Mouse (Mus musculus) embryonic facial prominence, embryonic 12.5 days (tissue): ENCODE results near the gene Lax1. TPM values are rescaled to one million over a fixed set of nuclear protein-coding genes. Genes with fewer than 3 reads are reported as not detected.
"Not testable (repeated sequence)": the region's sequence is repeated elsewhere in the genome, so short reads cannot be mapped to it uniquely, and the experiment has no call there.

Source experiments
- ATAC-seq: fragments of 200-750 bp; cut with Nextera tagmentation; 2 replicates; pipeline ENCODE4 v1.8.0; 2017; ENCODE audit not compliant: insufficient number of reproducible peaks, insufficient read depth, low FRiP score, low TSS enrichment
- H3K27ac ChIP-seq: fragments of 300-500 bp; sonication (generic); 2 replicates; pipeline ENCODE4 v1.5.1; 2016; ENCODE audit warnings: mild to moderate bottlenecking
- H3K27me3 ChIP-seq: fragments of 300-500 bp; sonication (generic); 2 replicates; pipeline ENCODE4 v1.6.1; 2016; ENCODE audit warnings: mild to moderate bottlenecking, moderate library complexity
- H3K36me3 ChIP-seq: fragments of 300-500 bp; sonication (generic); 2 replicates; pipeline ENCODE4 v1.6.1; 2016; ENCODE audit warnings: mild to moderate bottlenecking
- H3K4me1 ChIP-seq: fragments of 300-500 bp; sonication (generic); 2 replicates; pipeline ENCODE4 v1.6.1; 2016
- H3K4me2 ChIP-seq: fragments of 300-500 bp; sonication (generic); replicated peaks from 2 replicates; pipeline ENCODE4 v1.6.1; 2016; ENCODE audit warnings: mild to moderate bottlenecking, moderate library complexity
- H3K4me3 ChIP-seq: fragments of 300-500 bp; sonication (generic); 2 replicates; pipeline ENCODE4 v1.5.1; 2016; ENCODE audit warnings: mild to moderate bottlenecking
- H3K9ac ChIP-seq: fragments of 300-500 bp; sonication (generic); 2 replicates; pipeline ENCODE4 v1.6.1; 2016; ENCODE audit warnings: mild to moderate bottlenecking, moderate library complexity
- H3K9me3 ChIP-seq: fragments of 300-500 bp; sonication (generic); 2 replicates; pipeline ENCODE4 v1.6.1; 2016; ENCODE audit warnings: mild to moderate bottlenecking, moderate library complexity
- WGBS: fragments of 180-500 bp; shearing (Covaris S2); methylation state at CpG from one replicate; pipeline ENCODE4 v1.1.7; 2016; 5-methylcytosine and 5-hydroxymethylcytosine counted together
- polyA plus RNA-seq: library from polyadenylated mRNA; unstranded; fragments of >200 nt; fragmentation: Nextera tagmentation; extraction: Ambion mirVana; gene quantifications from 2 replicates; pipeline ENCODE4 v1.2.1, GENCODE M21; 2016

The Lax1 gene
- polyA plus RNA-seq, 1 experiment from 2014 or later = 1.3 TPM

DNA sequence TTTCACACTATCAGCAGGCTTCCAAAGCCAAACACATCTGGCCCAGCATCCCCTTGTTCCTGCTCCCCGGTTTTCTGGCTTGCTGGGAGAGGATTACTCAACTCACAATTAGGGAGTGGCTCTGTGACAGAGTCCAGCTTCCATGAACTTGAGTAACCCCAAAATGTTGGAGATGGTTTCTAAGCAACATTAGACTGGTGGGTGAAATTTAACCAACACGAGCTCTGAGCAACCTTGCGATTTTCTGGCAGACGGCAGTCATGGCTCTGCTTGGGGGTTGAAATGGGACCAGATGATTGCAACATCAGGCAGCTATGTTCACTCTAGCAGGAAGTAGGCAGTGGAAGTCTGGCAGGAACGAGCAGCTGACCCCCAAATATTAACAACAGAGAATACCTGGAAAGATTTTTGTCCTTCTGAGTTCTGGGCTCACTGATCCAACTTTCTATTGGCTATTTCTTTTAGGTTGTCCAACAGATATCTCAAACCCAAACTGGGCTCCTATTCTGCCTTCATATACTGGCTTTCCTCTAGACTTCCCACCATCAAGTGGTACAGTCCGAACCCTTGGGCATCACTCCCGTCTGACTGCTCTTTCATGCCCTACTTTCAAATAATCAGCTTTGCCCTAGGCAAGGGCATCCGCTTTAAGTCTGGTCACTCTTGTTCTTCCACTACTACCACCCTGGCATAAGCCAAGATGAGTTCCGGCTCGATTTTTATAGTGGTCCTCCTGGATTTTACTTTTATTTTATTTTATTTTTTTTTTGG is 4.0 kb downstream of the Lax1 start:
- H3K36me3 ChIP-seq = no peaks in the 10 kb centered on the region
- H3K4me1 ChIP-seq = peaks cover 8% of the 10 kb centered on the region
- WGBS = 69% methylated on average over 10 of the region's 10 CpGs
- no peaks in the 10 kb centered on the region for H3K27me3 ChIP-seq
- H3K27ac ChIP-seq = no peak overlapping the region
- H3K4me2 ChIP-seq = no peak overlapping the region
- no peak overlapping the region for H3K9ac ChIP-seq
- H3K9me3 ChIP-seq = no peaks in the 10 kb centered on the region
- H3K4me3 ChIP-seq = no peak overlapping the region
- ATAC-seq = no peak

DNA sequence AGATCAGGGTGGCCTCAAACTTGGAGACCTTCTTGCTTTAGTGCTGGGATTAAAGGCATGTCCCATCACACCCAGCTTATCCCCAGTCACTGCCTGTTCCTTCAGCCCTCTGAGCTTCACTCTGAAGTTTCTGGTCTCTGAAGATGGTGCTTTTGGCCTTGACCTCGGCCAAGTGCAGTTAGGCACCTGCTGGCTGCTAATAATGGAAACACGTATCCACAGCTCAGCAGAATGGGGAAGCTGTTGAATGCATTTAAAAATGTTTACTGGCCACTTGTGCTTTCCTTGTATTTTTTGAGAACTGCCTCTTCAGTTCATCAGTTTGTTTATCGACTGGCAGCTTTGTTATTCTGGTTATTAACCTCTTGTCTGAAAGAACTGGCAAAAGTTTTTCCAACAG is 18.1 kb downstream of the Lax1 start:
- no peaks in the 10 kb centered on the region for H3K9me3 ChIP-seq
- 78% methylated on average over 3 of the region's 3 CpGs for WGBS
- H3K4me2 ChIP-seq = no peak overlapping the region
- no peak overlapping the region for H3K27ac ChIP-seq
- H3K36me3 ChIP-seq = no peaks in the 10 kb centered on the region
- ATAC-seq = no peak
- H3K9ac ChIP-seq = no peak overlapping the region
- H3K4me3 ChIP-seq = no peak overlapping the region
- no peaks in the 10 kb centered on the region for H3K4me1 ChIP-seq
- no peaks in the 10 kb centered on the region for H3K27me3 ChIP-seq

DNA sequence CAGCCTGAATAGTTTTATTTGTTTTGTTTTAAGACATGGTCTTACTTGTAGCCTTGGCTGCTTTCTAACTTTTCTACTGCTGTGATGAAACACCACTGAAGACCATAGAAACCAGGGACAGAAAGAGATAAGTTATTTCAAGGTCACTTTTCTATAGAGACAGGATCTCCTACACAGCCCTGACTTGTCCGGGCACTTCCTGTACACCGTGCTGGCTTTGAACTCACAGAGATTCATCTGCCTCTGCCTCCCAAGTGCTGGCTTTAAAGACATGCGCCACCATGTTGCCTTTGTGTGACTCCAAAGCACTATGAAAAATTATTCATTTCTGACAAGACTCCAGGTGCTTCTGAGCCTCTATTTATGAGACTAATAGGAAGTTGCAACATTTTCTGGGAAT is 18.6 kb downstream of the Lax1 start:
- 88% methylated on average over 3 of the region's 3 CpGs for WGBS
- no peak overlapping the region for H3K4me2 ChIP-seq
- no peak overlapping the region for H3K4me3 ChIP-seq
- H3K9ac ChIP-seq = no peak overlapping the region
- no peak overlapping the region for H3K27ac ChIP-seq
- H3K27me3 ChIP-seq = no peaks in the 10 kb centered on the region
- no peaks in the 10 kb centered on the region for H3K4me1 ChIP-seq
- H3K9me3 ChIP-seq = no peaks in the 10 kb centered on the region
- no peaks in the 10 kb centered on the region for H3K36me3 ChIP-seq
- ATAC-seq = no peak

DNA sequence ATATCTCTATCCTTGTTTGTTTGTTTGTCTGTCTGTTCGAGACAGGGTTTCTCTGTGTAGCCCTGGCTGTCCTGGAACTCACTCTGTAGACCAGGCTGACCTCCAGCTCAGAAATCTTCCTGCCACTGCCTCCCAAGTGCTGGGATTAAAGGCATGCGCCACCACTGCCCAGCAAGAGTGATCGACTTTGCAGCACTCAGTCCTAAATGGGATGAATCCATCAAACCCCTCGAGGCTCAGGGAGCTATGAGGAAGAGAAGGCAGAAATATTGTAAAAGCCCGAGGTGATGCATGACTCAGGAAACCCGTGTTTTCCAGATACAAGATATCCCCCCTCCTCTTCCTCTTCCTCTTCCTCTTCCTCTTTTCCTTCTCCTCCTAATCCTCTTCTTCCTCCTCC is 19.1 kb downstream of the Lax1 start:
- Histone ChIP-seq H3K36me3 (no peaks in the 10 kb centered on the region), H3K9ac (no peak overlapping the region), H3K27ac (no peak overlapping the region), H3K27me3 (no peaks in the 10 kb centered on the region), H3K4me2 (no peak overlapping the region), H3K9me3 (no peaks in the 10 kb centered on the region), H3K4me1 (no peaks in the 10 kb centered on the region), H3K4me3 (no peak overlapping the region)
- no peak for ATAC-seq
- WGBS = 79% methylated on average over 6 of the region's 6 CpGs

DNA sequence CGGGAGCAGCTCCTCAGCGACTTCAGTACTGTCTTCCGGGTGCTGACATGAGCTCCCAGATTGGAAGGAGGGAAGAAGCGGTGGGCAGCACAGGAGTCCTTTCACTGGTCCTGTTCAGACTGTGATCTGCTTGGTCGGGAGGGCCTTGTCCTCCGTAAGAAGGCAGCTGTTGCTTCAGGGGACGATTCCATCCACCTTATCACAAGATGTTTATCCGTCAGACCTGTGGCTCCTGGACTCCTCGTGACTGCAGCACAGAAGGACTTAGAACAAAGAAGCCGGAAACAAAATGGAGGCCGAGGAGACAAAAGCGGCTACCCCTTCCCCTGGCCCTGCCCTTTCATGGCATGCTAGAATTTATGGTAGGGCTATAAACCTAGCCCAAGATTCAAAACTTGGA is 19.7 kb downstream of the Lax1 start:
- H3K27ac ChIP-seq = no peak overlapping the region
- H3K9me3 ChIP-seq = no peaks in the 10 kb centered on the region
- no peak for ATAC-seq
- H3K4me1 ChIP-seq = no peaks in the 10 kb centered on the region
- H3K9ac ChIP-seq = no peak overlapping the region
- no peak overlapping the region for H3K4me3 ChIP-seq
- WGBS = 84% methylated on average over 12 of the region's 12 CpGs
- H3K4me2 ChIP-seq = no peak overlapping the region
- no peaks in the 10 kb centered on the region for H3K27me3 ChIP-seq
- no peaks in the 10 kb centered on the region for H3K36me3 ChIP-seq

DNA sequence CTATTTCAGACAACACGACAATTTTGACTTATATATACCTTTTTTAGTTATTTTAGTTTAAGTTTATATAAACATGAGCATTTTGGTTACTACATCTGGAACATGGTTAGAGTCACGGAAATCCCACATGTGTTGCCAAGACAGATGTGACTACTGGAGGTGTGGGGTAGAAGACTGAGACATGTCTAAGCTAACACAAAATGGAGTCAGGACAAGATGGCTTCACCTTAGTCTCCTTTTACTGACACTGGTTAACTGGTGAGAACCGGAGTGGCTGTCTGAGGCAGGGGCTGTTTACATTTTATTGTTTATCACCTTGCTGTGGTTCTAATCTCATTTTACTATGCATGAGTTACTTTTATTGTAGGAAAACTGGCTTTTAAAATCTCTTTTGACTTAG is 21.3 kb downstream of the Lax1 start:
- no peak overlapping the region for H3K4me3 ChIP-seq
- no peaks in the 10 kb centered on the region for H3K4me1 ChIP-seq
- H3K4me2 ChIP-seq = no peak overlapping the region
- no peaks in the 10 kb centered on the region for H3K36me3 ChIP-seq
- 82% methylated on average over 3 of the region's 3 CpGs for WGBS
- H3K9ac ChIP-seq = no peak overlapping the region
- no peaks in the 10 kb centered on the region for H3K9me3 ChIP-seq
- H3K27me3 ChIP-seq = no peaks in the 10 kb centered on the region
- no peak overlapping the region for H3K27ac ChIP-seq
- no peak for ATAC-seq

DNA sequence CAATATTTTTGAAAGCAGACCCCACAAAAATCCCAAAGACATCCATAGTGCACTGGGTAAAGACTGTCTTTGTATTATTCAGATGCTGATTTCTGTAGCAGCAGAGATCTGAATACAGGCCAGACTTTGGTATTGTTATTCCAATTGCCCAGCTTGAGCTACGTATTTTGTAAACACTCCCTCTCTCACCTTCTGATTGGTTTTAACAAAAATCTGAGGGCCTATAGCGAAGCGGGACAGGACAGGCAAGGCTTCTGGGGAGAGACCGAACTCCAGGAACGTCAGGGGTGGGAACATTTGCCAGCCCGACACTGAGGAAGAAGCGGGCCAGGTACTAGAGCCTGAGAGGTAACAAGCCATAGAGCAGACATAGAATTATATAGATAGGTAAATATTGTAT is 22.2 kb downstream of the Lax1 start:
- Histone ChIP-seq H3K4me1 (no peaks in the 10 kb centered on the region), H3K27ac (no peak overlapping the region), H3K9me3 (no peaks in the 10 kb centered on the region), H3K27me3 (no peaks in the 10 kb centered on the region), H3K36me3 (no peaks in the 10 kb centered on the region), H3K4me3 (no peak overlapping the region), H3K9ac (no peak overlapping the region), H3K4me2 (no peak overlapping the region)
- 37% methylated on average over 7 of the region's 7 CpGs for WGBS
- ATAC-seq = no peak

DNA sequence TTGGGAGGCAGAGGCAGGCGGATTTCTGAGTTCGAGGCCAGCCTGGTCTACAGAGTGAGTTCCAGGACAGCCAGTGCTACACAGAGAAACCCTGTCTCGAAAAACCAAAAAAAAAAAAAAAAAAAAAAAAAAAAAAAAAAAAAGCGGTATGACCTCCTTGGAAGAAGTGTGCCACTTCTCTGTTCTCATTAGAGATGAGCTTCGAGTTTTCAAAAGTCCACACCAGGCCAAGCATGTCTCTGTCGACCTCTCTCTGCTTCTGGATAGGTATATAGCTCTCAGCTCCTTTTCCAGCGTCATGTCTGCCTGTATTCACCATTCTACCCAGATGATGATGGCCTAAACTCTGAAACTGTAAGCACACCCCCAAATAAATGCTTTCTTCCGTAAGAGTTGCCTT is 24.2 kb downstream of the Lax1 start:
- not testable (repeated sequence) for H3K27me3 ChIP-seq, H3K4me2 ChIP-seq, ATAC-seq, H3K4me3 ChIP-seq, H3K36me3 ChIP-seq, H3K9ac ChIP-seq, H3K9me3 ChIP-seq, H3K4me1 ChIP-seq, H3K27ac ChIP-seq
- 81% methylated on average over 8 of the region's 8 CpGs for WGBS

DNA sequence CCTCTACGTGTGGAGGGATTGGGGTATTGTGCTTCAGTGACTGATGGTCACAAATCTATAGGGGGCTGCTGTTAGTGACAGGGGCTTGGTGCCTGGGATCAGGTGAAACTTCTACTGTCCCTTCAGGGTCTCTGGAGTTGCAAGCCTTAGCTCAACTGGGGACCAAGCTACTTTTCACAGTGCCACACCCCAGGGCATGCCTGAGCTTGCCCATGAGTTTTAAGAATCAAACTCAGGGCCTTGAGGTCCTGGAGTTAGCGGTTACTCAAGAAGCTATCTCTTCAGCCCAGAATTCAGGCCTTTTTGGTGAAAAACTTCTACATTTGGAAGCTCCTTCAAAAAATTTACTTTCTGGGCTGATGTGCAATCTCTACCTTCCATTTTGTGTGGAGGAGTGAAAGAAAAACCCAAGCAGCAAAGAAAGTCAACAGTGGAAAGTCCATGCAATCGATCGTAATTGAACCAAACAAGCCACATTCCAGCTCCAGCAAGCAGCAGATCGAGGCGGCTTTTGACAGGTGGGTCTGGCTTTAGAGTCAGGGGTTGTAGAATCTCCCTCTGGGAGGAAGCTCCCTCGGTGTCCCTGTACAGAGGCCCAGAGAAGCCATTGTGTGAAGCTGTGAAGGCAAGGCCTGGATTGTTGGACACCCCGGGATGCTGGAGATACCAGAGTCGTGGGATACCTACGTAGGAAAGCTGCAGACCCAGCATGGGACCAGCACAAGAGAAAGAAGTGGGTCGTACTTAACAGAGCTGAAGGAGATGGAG is 25.5 kb downstream of the Lax1 start:
- WGBS = 65% methylated on average over 11 of the region's 11 CpGs

DNA sequence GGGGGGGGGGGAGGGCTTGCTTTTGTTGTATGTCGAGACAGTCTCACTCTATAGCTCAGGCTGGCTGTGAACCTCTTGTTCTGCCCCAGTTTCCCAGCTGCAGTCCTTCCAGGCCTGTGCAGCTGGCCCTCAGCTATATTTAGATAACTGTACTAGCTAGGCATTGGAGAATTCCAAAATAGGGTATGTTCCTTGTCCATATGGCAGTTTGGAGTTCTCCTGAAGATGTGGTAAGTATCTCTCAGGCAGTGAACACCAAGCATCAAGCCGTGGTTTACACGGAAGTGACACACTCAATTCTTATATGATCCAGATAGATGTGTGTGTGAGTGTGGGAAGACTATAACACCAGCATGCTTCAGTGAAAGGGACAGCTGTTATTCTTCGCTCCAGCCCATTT is 26.5 kb downstream of the Lax1 start:
- no peaks in the 10 kb centered on the region for H3K9me3 ChIP-seq
- H3K36me3 ChIP-seq = peaks cover 5% of the 10 kb centered on the region; the same call in 1 of the 2 replicates
- no peak overlapping the region for H3K4me2 ChIP-seq
- no peak for ATAC-seq
- no peak overlapping the region for H3K27ac ChIP-seq
- no peak overlapping the region for H3K4me3 ChIP-seq
- WGBS = 78% methylated on average over 4 of the region's 4 CpGs
- H3K9ac ChIP-seq = no peak overlapping the region
- no peaks in the 10 kb centered on the region for H3K27me3 ChIP-seq
- H3K4me1 ChIP-seq = peaks cover 15% of the 10 kb centered on the region

More for the DNA sequence above, 25.5 kb downstream of the Lax1 start:
- no peak for ATAC-seq
- Histone ChIP-seq H3K4me3 (no peak overlapping the region), H3K27ac (no peak overlapping the region), H3K4me1 (peaks cover 7% of the 10 kb centered on the region), H3K27me3 (no peaks in the 10 kb centered on the region), H3K9me3 (no peaks in the 10 kb centered on the region), H3K9ac (no peak overlapping the region), H3K36me3 (no peaks in the 10 kb centered on the region), H3K4me2 (no peak overlapping the region)

DNA sequence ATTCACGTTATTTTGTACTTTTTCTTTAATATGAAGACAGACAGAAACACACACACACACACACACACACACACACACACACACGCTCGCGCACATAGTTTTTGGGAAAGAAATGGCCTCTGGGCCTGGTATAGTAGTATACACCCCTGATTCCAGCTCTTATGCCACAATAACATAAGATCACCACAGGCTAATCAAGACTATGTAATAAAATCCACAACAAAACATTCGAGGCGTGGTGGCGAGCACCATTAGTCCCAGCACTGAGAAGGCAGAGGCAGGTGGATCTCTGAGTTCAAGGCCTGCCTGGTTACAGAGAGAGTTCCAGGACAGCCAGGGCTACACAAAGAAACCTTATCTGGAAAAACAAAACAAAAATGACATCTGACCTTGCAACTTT is 27.0 kb downstream of the Lax1 start:
- no peak overlapping the region for H3K27ac ChIP-seq
- WGBS = 94% methylated on average over 7 of the region's 7 CpGs
- H3K4me1 ChIP-seq = peaks cover 20% of the 10 kb centered on the region
- no peaks in the 10 kb centered on the region for H3K27me3 ChIP-seq
- no peak overlapping the region for H3K4me3 ChIP-seq
- no peak overlapping the region for H3K9ac ChIP-seq
- H3K4me2 ChIP-seq = no peak overlapping the region
- peaks cover 10% of the 10 kb centered on the region; the same call in 1 of the 2 replicates for H3K36me3 ChIP-seq
- ATAC-seq = no peak
- no peaks in the 10 kb centered on the region for H3K9me3 ChIP-seq

DNA sequence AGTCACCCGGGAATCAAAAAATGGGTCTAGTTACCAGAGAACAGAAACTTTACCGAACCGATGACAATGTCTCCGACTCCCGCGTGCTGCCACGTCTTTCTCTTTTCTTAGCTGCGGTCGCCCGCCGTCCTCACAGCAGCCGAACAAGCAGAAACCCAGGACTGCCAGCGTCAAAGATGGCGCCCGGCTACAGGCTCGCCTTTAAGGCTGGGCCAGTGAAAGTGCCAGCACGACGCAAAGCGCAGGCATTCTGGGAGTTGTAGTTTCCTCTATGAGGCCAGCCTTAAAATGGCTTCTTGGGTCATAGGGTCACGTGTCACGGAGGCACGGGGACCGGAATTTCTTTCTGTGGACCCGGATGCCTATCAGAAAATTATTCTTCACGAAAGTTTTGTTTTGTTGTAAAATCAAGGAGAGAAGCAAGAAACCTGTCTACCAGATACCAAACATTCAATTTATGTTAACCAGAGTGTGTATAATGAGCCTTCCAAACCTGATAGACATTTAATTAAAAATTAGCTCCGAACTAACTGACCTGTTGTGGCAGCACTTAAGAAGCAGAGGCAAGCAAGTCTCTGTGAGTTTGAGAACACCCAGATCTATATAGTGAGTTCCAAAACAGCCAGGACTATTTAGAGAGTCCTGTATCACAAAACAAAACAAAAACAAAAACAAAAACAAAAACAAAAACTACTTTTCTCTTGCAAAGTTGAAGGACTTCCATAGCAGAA is 28.5 kb downstream of the Lax1 start, which contains the start of gene Gm38394:
Gene Gm38394, minus strand, starts transcription at position 116 of the 731 bp plus-strand sequence.
- H3K4me1 ChIP-seq = peaks cover 33% of the 10 kb centered on the region
- peak within 1 kb of the TSS; percentile 88 for H3K9ac ChIP-seq
- H3K4me3 ChIP-seq = peak within 1 kb of the TSS; percentile 79
- ATAC-seq = peak; percentile 97
- peaks cover 24% of the 10 kb centered on the region for H3K36me3 ChIP-seq
- H3K27ac ChIP-seq = peak within 1 kb of the TSS; percentile 90
- no peaks in the 10 kb centered on the region for H3K27me3 ChIP-seq
- H3K9me3 ChIP-seq = no peaks in the 10 kb centered on the region
- peak within 1 kb of the TSS; percentile 89 for H3K4me2 ChIP-seq
- WGBS = 3% methylated on average over 26 of the region's 26 CpGs
